Comparison of ENCODE assay signal across 14 mouse cellular contexts in genomic region chr6:55745859-55746151, GRCm38 (mm10).
"Had no signal": no experiment of that assay in that cellular context is flagged by ENCODE, and none has a peak within 500 bp of the region (broad histone marks: within the 10 kb centered on the region; RNA-seq: fewer than 3 reads in every experiment).

No protein-coding gene starts in this region.

- DNase-seq: lung, adult 18-20 months; lung, postnatal 10 days; lung, postnatal 4 days; right cerebral cortex, postnatal 14 days; thymus, adult 2 months; thymus, postnatal 14 days; thymus, postnatal 36 days had no signal

- H3K4me3 ChIP-seq: megakaryocyte, embryonic 14.5 days; midbrain, embryonic 13.5 days; midbrain, embryonic 15.5 days; stomach, embryonic 15.5 days had no signal

- H3K36me3 ChIP-seq: midbrain, embryonic 13.5 days; midbrain, embryonic 15.5 days; stomach, embryonic 15.5 days had no signal

- H3K27ac ChIP-seq: midbrain, embryonic 13.5 days; midbrain, embryonic 15.5 days; stomach, embryonic 15.5 days; stomach, postnatal 0 days had no signal

- H3K4me1 ChIP-seq: midbrain, embryonic 13.5 days; midbrain, embryonic 15.5 days; stomach, embryonic 15.5 days had no signal

- H3K27me3 ChIP-seq: midbrain, embryonic 13.5 days; midbrain, embryonic 15.5 days; stomach, embryonic 15.5 days had no signal

- H3K4me2 ChIP-seq: lung, embryonic 14.5 days; midbrain, embryonic 11.5 days; midbrain, embryonic 13.5 days; midbrain, embryonic 15.5 days; stomach, embryonic 15.5 days had no signal

- H3K9me3 ChIP-seq: megakaryocyte, embryonic 14.5 days; midbrain, embryonic 13.5 days; midbrain, embryonic 15.5 days; stomach, embryonic 15.5 days had no signal

- ATAC-seq: midbrain, embryonic 13.5 days; midbrain, embryonic 15.5 days had no signal

- H3K9ac ChIP-seq: lung, embryonic 14.5 days; midbrain, embryonic 13.5 days; midbrain, embryonic 15.5 days; stomach, embryonic 15.5 days had no signal
